Mouse (Mus musculus) kidney, adult 11 months (tissue): ENCODE measurements around the gene Pigq.

ENCODE experiments used
- DNase-seq: peaks from one replicate; pipeline ENCODE4 v3.0.0; 2022

Pigq gene

GRCm38 (mm10) chr17:25919786-25920642 is 24.7 kb downstream of the Pigq start:
- DNase-seq = peak; percentile 100

GRCm38 (mm10) chr17:25919144-25919785 is 25.5 kb downstream of the Pigq start, which contains the start of gene Rab40c:
Gene Rab40c (minus strand): TSS chr17:25919727.
- no peak for DNase-seq

- DNase-seq = no peak
Observed at GRCm38 (mm10) chr17:25918037-25918750, 26.5 kb downstream of the Pigq start.

GRCm38 (mm10) chr17:25916931-25917647 is 27.6 kb downstream of the Pigq start:
- DNase-seq = no peak

- DNase-seq = no peak
Observed at GRCm38 (mm10) chr17:25914295-25914694, 30.4 kb downstream of the Pigq start.

- DNase-seq = no peak
Observed at GRCm38 (mm10) chr17:25913877-25914275, 30.9 kb downstream of the Pigq start.

GRCm38 (mm10) chr17:25913186-25913876 is 31.4 kb downstream of the Pigq start:
- DNase-seq = peak; percentile 57

- DNase-seq = peak; percentile 33
Observed at GRCm38 (mm10) chr17:25911816-25912215, 32.9 kb downstream of the Pigq start.

- DNase-seq = no peak
Observed at GRCm38 (mm10) chr17:25907640-25908039, 37.1 kb downstream of the Pigq start.

GRCm38 (mm10) chr17:25903061-25903460 is 41.7 kb downstream of the Pigq start:
- DNase-seq = no peak

- DNase-seq = no peak
Observed at GRCm38 (mm10) chr17:25900193-25900592, 44.5 kb downstream of the Pigq start.

GRCm38 (mm10) chr17:25895891-25896290 is 48.8 kb downstream of the Pigq start:
- no peak for DNase-seq

GRCm38 (mm10) chr17:25895415-25895814 is 49.3 kb downstream of the Pigq start:
- DNase-seq = peak; percentile 54

GRCm38 (mm10) chr17:25893975-25894617 is 50.6 kb downstream of the Pigq start:
- peak; percentile 57 for DNase-seq

- DNase-seq = no peak
Observed at GRCm38 (mm10) chr17:25888837-25889236, 55.9 kb downstream of the Pigq start.

- DNase-seq = no peak
Observed at GRCm38 (mm10) chr17:25887467-25887866, 57.3 kb downstream of the Pigq start.

GRCm38 (mm10) chr17:25886806-25887205 is 57.9 kb downstream of the Pigq start:
- DNase-seq = no peak

GRCm38 (mm10) chr17:25885636-25886035 is 59.1 kb downstream of the Pigq start:
- peak; percentile 38 for DNase-seq

- DNase-seq = no peak
Observed at GRCm38 (mm10) chr17:25883824-25884223, 60.9 kb downstream of the Pigq start.

- no peak for DNase-seq
Observed at GRCm38 (mm10) chr17:25883268-25883667, 61.5 kb downstream of the Pigq start.

- DNase-seq = no peak
Observed at GRCm38 (mm10) chr17:25882306-25882705, 62.4 kb downstream of the Pigq start.

GRCm38 (mm10) chr17:25881691-25882090 is 63.0 kb downstream of the Pigq start:
- no peak for DNase-seq
